Mouse (Mus musculus) thymus, adult 2 months (tissue): ENCODE measurements around the gene Dusp21.

ENCODE experiments used
- CTCF ChIP-seq: fragments of 200-500 bp; IDR thresholded peaks from 2 replicates; pipeline ENCODE4 v1.5.1; 2012; ENCODE audit warnings: mild to moderate bottlenecking, control low read depth, low read length, moderate library complexity, borderline replicate concordance; ENCODE audit not compliant: control insufficient read depth, poor library complexity, insufficient read depth; ENCODE audit errors: extremely low read depth
- POLR2A ChIP-seq: fragments of 200-500 bp; IDR thresholded peaks from 2 replicates; pipeline ENCODE4 v1.6.1; 2012; ENCODE audit warnings: mild to moderate bottlenecking, low read length, control low read depth, moderate library complexity; ENCODE audit not compliant: control insufficient read depth, poor library complexity, insufficient read depth; ENCODE audit errors: extremely low read depth

DNA sequence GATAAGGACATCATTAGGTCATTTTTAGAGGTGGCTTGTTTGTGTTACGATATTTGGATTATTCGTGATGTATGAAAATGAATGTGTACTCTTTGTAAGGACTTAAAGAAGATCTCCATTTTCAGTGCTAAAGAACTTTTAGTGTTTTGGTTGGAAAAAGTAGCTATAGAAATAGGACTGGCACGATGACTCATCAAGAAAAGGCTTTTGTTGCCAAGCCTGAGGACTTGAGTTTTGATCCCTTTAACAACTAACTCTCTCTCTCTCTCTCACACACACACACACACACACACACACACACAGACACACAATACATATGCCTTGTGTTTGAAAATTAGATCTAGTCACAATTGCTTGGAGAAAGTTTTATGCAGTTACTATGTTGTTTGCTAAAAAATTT lies 21.3 kb downstream of the Dusp21 start:
- TF ChIP-seq POLR2A (no peak), CTCF (no peak)
